Mouse (Mus musculus) kidney, adult 11 months (tissue): ENCODE results near the gene Clk4.

Source experiments
- DNase-seq: peaks from one replicate; pipeline ENCODE4 v3.0.0; 2022

The Clk4 gene

GRCm38 (mm10) chr11:51261680-51262219 lies at the start of gene Clk4:
Gene Clk4, plus strand, starts transcription at chr11:51261730.
- no peak for DNase-seq

GRCm38 (mm10) chr11:51214021-51214420 lies 47.5 kb upstream of the Clk4 start:
- no peak for DNase-seq

- no peak for DNase-seq
These were observed 42.0 kb upstream of the Clk4 start for GRCm38 (mm10) chr11:51219396-51219980.

GRCm38 (mm10) chr11:51220308-51220707 lies 41.2 kb upstream of the Clk4 start, which contains the start of gene Gm12569:
Gene Gm12569, plus strand, starts transcription at chr11:51220473.
- no peak for DNase-seq

- no peak for DNase-seq
These were observed 34.4 kb upstream of the Clk4 start for GRCm38 (mm10) chr11:51227104-51227503.

- DNase-seq, result no peak
These were observed 26.9 kb upstream of the Clk4 start for GRCm38 (mm10) chr11:51234626-51235025.

GRCm38 (mm10) chr11:51242897-51243296 lies 18.6 kb upstream of the Clk4 start:
- no peak for DNase-seq

GRCm38 (mm10) chr11:51257006-51257405 lies 4.5 kb upstream of the Clk4 start:
- no peak for DNase-seq

- peak; percentile 98 for DNase-seq
These were observed 1.1 kb downstream of the Clk4 start, which contains the start of gene BC049762 for GRCm38 (mm10) chr11:51262342-51263285. Gene BC049762, minus strand, starts transcription at chr11:51263046.

- DNase-seq, result peak; percentile 86
These were observed 1.8 kb downstream of the Clk4 start for GRCm38 (mm10) chr11:51263286-51263831.

GRCm38 (mm10) chr11:51264352-51264751 lies 2.8 kb downstream of the Clk4 start:
- peak; percentile 47 for DNase-seq

GRCm38 (mm10) chr11:51265326-51265725 lies 3.8 kb downstream of the Clk4 start:
- DNase-seq, result no peak

GRCm38 (mm10) chr11:51274418-51274817 lies 12.9 kb downstream of the Clk4 start:
- DNase-seq, result no peak

GRCm38 (mm10) chr11:51289564-51290041 lies 28.1 kb downstream of the Clk4 start, which contains the start of gene Col23a1:
Gene Col23a1, plus strand, starts transcription at chr11:51289920.
- DNase-seq, result peak; percentile 61

- peak; percentile 24 for DNase-seq
These were observed 28.8 kb downstream of the Clk4 start for GRCm38 (mm10) chr11:51290066-51290955.

- no peak for DNase-seq
These were observed 32.5 kb downstream of the Clk4 start for GRCm38 (mm10) chr11:51293956-51294530.

GRCm38 (mm10) chr11:51295742-51296141 lies 34.2 kb downstream of the Clk4 start:
- no peak for DNase-seq

- no peak for DNase-seq
These were observed 37.2 kb downstream of the Clk4 start for GRCm38 (mm10) chr11:51298691-51299090.

GRCm38 (mm10) chr11:51302396-51302795 lies 40.9 kb downstream of the Clk4 start:
- DNase-seq, result no peak

- no peak for DNase-seq
These were observed 42.5 kb downstream of the Clk4 start for GRCm38 (mm10) chr11:51303981-51304553.

- DNase-seq, result peak; percentile 69
These were observed 46.8 kb downstream of the Clk4 start for GRCm38 (mm10) chr11:51308306-51308705.
